Mouse (Mus musculus) forebrain, postnatal 0 days (tissue): ENCODE data around the gene Kremen1. TPM values are rescaled to one million over a fixed set of nuclear protein-coding genes. Genes with fewer than 3 reads are reported as not detected.

Source experiments
- ATAC-seq: fragments of 200-750 bp; cut with Nextera tagmentation; 2 replicates; pipeline ENCODE4 v1.8.0; 2017; ENCODE audit warnings: mild to moderate bottlenecking, moderate library complexity
- DNase-seq: peaks from one replicate; pipeline ENCODE4 v3.0.0-alpha.2; 2015
- H3K27ac ChIP-seq: fragments of 300-500 bp; sonication (generic); 2 replicates; pipeline ENCODE4 v1.5.1; 2014; ENCODE audit warnings: low read depth, mild to moderate bottlenecking, antibody characterized with exemption, low read length, moderate library complexity, mixed read lengths
- H3K27me3 ChIP-seq: fragments of 300-500 bp; sonication (generic); 2 replicates; pipeline ENCODE4 v1.6.1; 2014; ENCODE audit warnings: mild to moderate bottlenecking, low read length, mixed read lengths; ENCODE audit not compliant: insufficient read depth
- H3K36me3 ChIP-seq: fragments of 300-500 bp; sonication (generic); 2 replicates; pipeline ENCODE4 v1.6.1; 2014; ENCODE audit warnings: mild to moderate bottlenecking, moderate library complexity; ENCODE audit not compliant: insufficient read depth
- H3K4me1 ChIP-seq: fragments of 300-500 bp; sonication (generic); 2 replicates; pipeline ENCODE4 v1.6.1; 2014; ENCODE audit warnings: antibody characterized with exemption; ENCODE audit not compliant: insufficient read depth
- H3K4me2 ChIP-seq: fragments of 300-500 bp; sonication (generic); 2 replicates; pipeline ENCODE4 v1.6.1; 2014; ENCODE audit warnings: low read depth, mild to moderate bottlenecking, moderate library complexity
- H3K4me3 ChIP-seq: fragments of 300-500 bp; sonication (generic); 2 replicates; pipeline ENCODE4 v1.5.1; 2014; ENCODE audit warnings: low read depth, low read length, mixed read lengths
- H3K9ac ChIP-seq: fragments of 300-500 bp; sonication (generic); 2 replicates; pipeline ENCODE4 v1.6.1; 2014; ENCODE audit warnings: mild to moderate bottlenecking
- H3K9me3 ChIP-seq: fragments of 300-500 bp; sonication (generic); 2 replicates; pipeline ENCODE4 v1.6.1; 2016; ENCODE audit warnings: low read length
- CTCF ChIP-seq: sonication (generic); IDR thresholded peaks from 2 replicates; pipeline ENCODE4 v1.5.1; 2016; ENCODE audit warnings: antibody characterized with exemption, control low read depth, low read depth
- WGBS: fragments of 180-500 bp; shearing (Covaris S2); extraction: QIAGEN DNeasy Blood & Tissue Kit; methylation state at CpG from one replicate; pipeline ENCODE4 v1.1.7; 2014; 5-methylcytosine and 5-hydroxymethylcytosine counted together
- polyA plus RNA-seq: library from polyadenylated mRNA; unstranded; fragments of >200 nt; fragmentation: Nextera tagmentation; extraction: Ambion mirVana; gene quantifications from 2 replicates; pipeline ENCODE4 v1.2.1, GENCODE M21; 2015
- total RNA-seq: library from RNA; depleted of rRNA; stranded (reverse); fragments of >200 nt; gene quantifications from 2 replicates; pipeline ENCODE4 v1.2.3, GENCODE M21; 2014

Kremen1 gene
- total and polyA plus RNA-seq, 2 experiments from 2014 or later = 2.9 to 9.7 TPM

- Histone ChIP-seq H3K4me1 (no peaks in the 10 kb centered on the region; the same call in 1 of the 2 replicates), H3K4me2 (no peak overlapping the region), H3K27ac (no peak overlapping the region), H3K27me3 (no peaks in the 10 kb centered on the region), H3K36me3 (no peaks in the 10 kb centered on the region), H3K9ac (no peak overlapping the region), H3K9me3 (no peaks in the 10 kb centered on the region), H3K4me3 (no peak overlapping the region)
- TF ChIP-seq CTCF = no peak
- 77% methylated on average over 8 of the region's 8 CpGs for WGBS
- DNase-seq = no peak
- ATAC-seq = no peak
Observed at GRCm38 (mm10) chr11:5265764-5266163, 4.4 kb upstream of the Kremen1 start.

- 66% methylated on average over 26 of the region's 26 CpGs for WGBS
- Histone ChIP-seq H3K27ac (no peak overlapping the region), H3K4me1 (no peaks in the 10 kb centered on the region; the same call in 1 of the 2 replicates), H3K27me3 (no peaks in the 10 kb centered on the region; the same call in 1 of the 2 replicates), H3K9ac (no peak overlapping the region), H3K4me3 (no peak overlapping the region), H3K36me3 (no peaks in the 10 kb centered on the region), H3K9me3 (no peaks in the 10 kb centered on the region), H3K4me2 (no peak overlapping the region)
- DNase-seq (no peak), ATAC-seq (no peak)
- TF ChIP-seq CTCF = no peak
Observed at GRCm38 (mm10) chr11:5263078-5263730, 1.8 kb upstream of the Kremen1 start.

GRCm38 (mm10) chr11:5260942-5261459 is 357 bp downstream of the Kremen1 start:
- peak; percentile 30 for DNase-seq
- WGBS = under 1% methylated on average over 42 of the region's 42 CpGs
- Histone ChIP-seq H3K27me3 (no peaks in the 10 kb centered on the region; the same call in 1 of the 2 replicates), H3K36me3 (no peaks in the 10 kb centered on the region), H3K4me3 (peak overlapping the region; percentile 73), H3K4me2 (peak overlapping the region; percentile 84), H3K9me3 (no peaks in the 10 kb centered on the region), H3K4me1 (peaks cover 8% of the 10 kb centered on the region; the same call in 1 of the 2 replicates), H3K9ac (peak overlapping the region; percentile 63), H3K27ac (no peak overlapping the region)
- ATAC-seq = peak; percentile 40
- no peak for TF ChIP-seq CTCF

- TF ChIP-seq CTCF = no peak
- no peaks in the 10 kb centered on the region for H3K9me3 ChIP-seq
- no peak for ATAC-seq
- no peak overlapping the region for H3K9ac ChIP-seq
- H3K4me2 ChIP-seq = peak overlapping the region; percentile 84
- 52% methylated on average over 10 of the region's 10 CpGs for WGBS
- H3K27ac ChIP-seq = no peak overlapping the region
- no peak for DNase-seq
- peak overlapping the region; percentile 73 for H3K4me3 ChIP-seq
- H3K27me3 ChIP-seq = no peaks in the 10 kb centered on the region; the same call in 1 of the 2 replicates
- H3K4me1 ChIP-seq = peaks cover 8% of the 10 kb centered on the region; the same call in 1 of the 2 replicates
- H3K36me3 ChIP-seq = no peaks in the 10 kb centered on the region
Observed at GRCm38 (mm10) chr11:5259944-5260598, 1.3 kb downstream of the Kremen1 start.

GRCm38 (mm10) chr11:5258036-5258435 is 3.3 kb downstream of the Kremen1 start:
- no peak for TF ChIP-seq CTCF
- H3K27me3 ChIP-seq = no peaks in the 10 kb centered on the region; the same call in 1 of the 2 replicates
- no peak overlapping the region for H3K9ac ChIP-seq
- no peaks in the 10 kb centered on the region for H3K9me3 ChIP-seq
- 99% methylated on average over 6 of the region's 6 CpGs for whole genome bisulfite sequencing
- no peak overlapping the region for H3K27ac ChIP-seq
- no peak overlapping the region for H3K4me2 ChIP-seq
- ATAC-seq = no peak
- H3K4me3 ChIP-seq = no peak overlapping the region
- no peaks in the 10 kb centered on the region for H3K36me3 ChIP-seq
- no peak for DNase-seq
- H3K4me1 ChIP-seq = peaks cover 8% of the 10 kb centered on the region; the same call in 1 of the 2 replicates

- H3K4me1 ChIP-seq = peaks cover 8% of the 10 kb centered on the region; the same call in 1 of the 2 replicates
- WGBS = 79% methylated on average over 13 of the region's 13 CpGs
- H3K27ac ChIP-seq = no peak overlapping the region
- no peak for ATAC-seq
- H3K9me3 ChIP-seq = no peaks in the 10 kb centered on the region
- H3K9ac ChIP-seq = no peak overlapping the region
- no peak overlapping the region for H3K4me2 ChIP-seq
- H3K27me3 ChIP-seq = no peaks in the 10 kb centered on the region; the same call in 1 of the 2 replicates
- no peak for DNase-seq
- no peak for TF ChIP-seq CTCF
- H3K36me3 ChIP-seq = no peaks in the 10 kb centered on the region
- no peak overlapping the region for H3K4me3 ChIP-seq
Observed at GRCm38 (mm10) chr11:5257151-5257862, 4.1 kb downstream of the Kremen1 start.
